Mouse (Mus musculus) midbrain, embryonic 13.5 days (tissue): ENCODE measurements around the gene Tlx1. TPM values are rescaled to one million over a fixed set of nuclear protein-coding genes. Genes with fewer than 3 reads are reported as not detected.

ENCODE experiments used
- ATAC-seq: fragments of 200-750 bp; cut with Nextera tagmentation; 2 replicates; pipeline ENCODE4 v1.8.0; 2017; ENCODE audit warnings: mild to moderate bottlenecking, moderate TSS enrichment, moderate library complexity
- H3K27ac ChIP-seq: fragments of 300-500 bp; sonication (generic); 2 replicates; pipeline ENCODE4 v1.5.1; 2015; ENCODE audit warnings: inconsistent platforms, mild to moderate bottlenecking, moderate library complexity
- H3K27me3 ChIP-seq: fragments of 300-500 bp; sonication (generic); 2 replicates; pipeline ENCODE4 v1.6.1; 2015; ENCODE audit warnings: mild to moderate bottlenecking, inconsistent platforms
- H3K36me3 ChIP-seq: fragments of 300-500 bp; sonication (generic); 2 replicates; pipeline ENCODE4 v1.6.1; 2015; ENCODE audit warnings: mild to moderate bottlenecking, inconsistent platforms
- H3K4me1 ChIP-seq: fragments of 300-500 bp; sonication (generic); replicated peaks from 2 replicates; pipeline ENCODE4 v1.6.1; 2015; ENCODE audit warnings: inconsistent platforms
- H3K4me2 ChIP-seq: fragments of 300-500 bp; sonication (generic); replicated peaks from 2 replicates; pipeline ENCODE4 v1.6.1; 2015; ENCODE audit warnings: moderate library complexity, mild to moderate bottlenecking, inconsistent platforms
- H3K4me3 ChIP-seq: fragments of 300-500 bp; sonication (generic); replicated peaks from 2 replicates; pipeline ENCODE4 v1.5.1; 2015; ENCODE audit warnings: mild to moderate bottlenecking, inconsistent platforms
- H3K9ac ChIP-seq: fragments of 300-500 bp; sonication (generic); replicated peaks from 2 replicates; pipeline ENCODE4 v1.6.1; 2015; ENCODE audit warnings: mild to moderate bottlenecking, inconsistent platforms
- H3K9me3 ChIP-seq: fragments of 300-500 bp; sonication (generic); 2 replicates; pipeline ENCODE4 v1.6.1; 2016; ENCODE audit warnings: mild to moderate bottlenecking, inconsistent platforms
- WGBS: fragments of 180-500 bp; shearing (Covaris S2); methylation state at CpG from one replicate; pipeline ENCODE4 v1.1.7; 2015; 5-methylcytosine and 5-hydroxymethylcytosine counted together
- polyA plus RNA-seq: library from polyadenylated mRNA; unstranded; fragments of >200 nt; fragmentation: Nextera tagmentation; extraction: Ambion mirVana; gene quantifications from 2 replicates; pipeline ENCODE4 v1.2.1, GENCODE M21; 2015

Gene Tlx1
- polyA plus RNA-seq, 1 experiment from 2014 or later, result 0.07 TPM

GRCm38 (mm10) chr19:45159991-45160390 is 9.5 kb downstream of the Tlx1 start:
- WGBS, result 2% methylated on average over 5 of the region's 5 CpGs
- Histone ChIP-seq H3K36me3 (no peaks in the 10 kb centered on the region), H3K9me3 (no peaks in the 10 kb centered on the region), H3K4me1 (no peaks in the 10 kb centered on the region), H3K27ac (no peak overlapping the region), H3K4me2 (no peak overlapping the region), H3K4me3 (no peak overlapping the region), H3K9ac (no peak overlapping the region), H3K27me3 (peaks cover 100% of the 10 kb centered on the region)
- no peak for ATAC-seq

- Histone ChIP-seq H3K27me3 (peaks cover 100% of the 10 kb centered on the region), H3K4me2 (no peak overlapping the region), H3K27ac (no peak overlapping the region), H3K36me3 (no peaks in the 10 kb centered on the region), H3K9me3 (no peaks in the 10 kb centered on the region), H3K4me1 (no peaks in the 10 kb centered on the region), H3K9ac (no peak overlapping the region), H3K4me3 (no peak overlapping the region)
- 0% methylated on average over 5 of the region's 5 CpGs for WGBS
- 0 out of 2 replicates have a peak, but pooled peaks have one; percentile 34 for ATAC-seq
Observed at GRCm38 (mm10) chr19:45160523-45160922, 10.0 kb downstream of the Tlx1 start.

GRCm38 (mm10) chr19:45161093-45161492 is 10.6 kb downstream of the Tlx1 start:
- no peak for ATAC-seq
- Histone ChIP-seq H3K9ac (no peak overlapping the region), H3K4me2 (no peak overlapping the region), H3K27ac (no peak overlapping the region), H3K4me3 (no peak overlapping the region), H3K4me1 (no peaks in the 10 kb centered on the region), H3K36me3 (no peaks in the 10 kb centered on the region), H3K9me3 (no peaks in the 10 kb centered on the region), H3K27me3 (peaks cover 98% of the 10 kb centered on the region)
- WGBS, result 2% methylated on average over 12 of the region's 12 CpGs

GRCm38 (mm10) chr19:45162181-45162580 is 11.7 kb downstream of the Tlx1 start:
- peaks cover 98% of the 10 kb centered on the region for H3K27me3 ChIP-seq
- H3K27ac ChIP-seq, result no peak overlapping the region
- ATAC-seq, result no peak
- 48% methylated on average over 7 of the region's 7 CpGs for WGBS
- H3K4me2 ChIP-seq, result no peak overlapping the region
- H3K9me3 ChIP-seq, result no peaks in the 10 kb centered on the region
- H3K4me1 ChIP-seq, result no peaks in the 10 kb centered on the region
- H3K4me3 ChIP-seq, result no peak overlapping the region
- H3K36me3 ChIP-seq, result no peaks in the 10 kb centered on the region
- H3K9ac ChIP-seq, result no peak overlapping the region

- Histone ChIP-seq H3K9ac (no peak overlapping the region), H3K4me1 (no peaks in the 10 kb centered on the region), H3K4me2 (no peak overlapping the region), H3K36me3 (no peaks in the 10 kb centered on the region), H3K27me3 (peaks cover 98% of the 10 kb centered on the region), H3K27ac (no peak overlapping the region), H3K9me3 (no peaks in the 10 kb centered on the region), H3K4me3 (no peak overlapping the region)
- ATAC-seq, result no peak
- 5% methylated on average over 12 of the region's 12 CpGs for WGBS
Observed at GRCm38 (mm10) chr19:45162871-45163270, 12.4 kb downstream of the Tlx1 start.

- WGBS, result 79% methylated on average over 7 of the region's 7 CpGs
- no peak for ATAC-seq
- Histone ChIP-seq H3K9me3 (no peaks in the 10 kb centered on the region), H3K27ac (no peak overlapping the region), H3K4me1 (no peaks in the 10 kb centered on the region), H3K36me3 (no peaks in the 10 kb centered on the region), H3K27me3 (peaks cover 71% of the 10 kb centered on the region), H3K4me2 (no peak overlapping the region), H3K9ac (no peak overlapping the region), H3K4me3 (no peak overlapping the region)
Observed at GRCm38 (mm10) chr19:45170451-45170850, 20.0 kb downstream of the Tlx1 start.

GRCm38 (mm10) chr19:45174803-45175202 is 24.3 kb downstream of the Tlx1 start:
- 0 out of 2 replicates have a peak, but pooled peaks cover 4% of the 10 kb centered on the region for H3K4me1 ChIP-seq

GRCm38 (mm10) chr19:45176269-45176668 is 25.8 kb downstream of the Tlx1 start:
- Histone ChIP-seq H3K4me3 (no peak overlapping the region), H3K9me3 (no peaks in the 10 kb centered on the region), H3K4me2 (no peak overlapping the region), H3K36me3 (no peaks in the 10 kb centered on the region), H3K4me1 (0 out of 2 replicates have a peak, but pooled peaks cover 4% of the 10 kb centered on the region), H3K27ac (no peak overlapping the region), H3K9ac (no peak overlapping the region), H3K27me3 (peaks cover 42% of the 10 kb centered on the region)
- 81% methylated on average over 8 of the region's 8 CpGs for WGBS
- ATAC-seq, result no peak

More at GRCm38 (mm10) chr19:45174803-45175202, 24.3 kb downstream of the Tlx1 start:
- H3K27me3 ChIP-seq, result peaks cover 50% of the 10 kb centered on the region
- WGBS, result 61% methylated on average over 7 of the region's 7 CpGs
- no peaks in the 10 kb centered on the region for H3K9me3 ChIP-seq
- H3K9ac ChIP-seq, result no peak overlapping the region
- H3K27ac ChIP-seq, result no peak overlapping the region
- no peak overlapping the region for H3K4me2 ChIP-seq
- H3K36me3 ChIP-seq, result no peaks in the 10 kb centered on the region
- H3K4me3 ChIP-seq, result no peak overlapping the region
- ATAC-seq, result no peak

GRCm38 (mm10) chr19:45177004-45177737 is 26.7 kb downstream of the Tlx1 start:
- Histone ChIP-seq H3K9ac (no peak overlapping the region; the same call in 1 of the 2 replicates), H3K4me2 (peak overlapping the region; percentile 39), H3K27ac (no peak overlapping the region), H3K36me3 (no peaks in the 10 kb centered on the region), H3K9me3 (no peaks in the 10 kb centered on the region), H3K4me1 (0 out of 2 replicates have a peak, but pooled peaks cover 4% of the 10 kb centered on the region), H3K27me3 (peaks cover 33% of the 10 kb centered on the region), H3K4me3 (peak overlapping the region; percentile 13; the same call in 1 of the 2 replicates)
- 23% methylated on average over 26 of the region's 26 CpGs for WGBS
- peak; percentile 80 for ATAC-seq

- H3K4me3 ChIP-seq, result no peak overlapping the region
- 78% methylated on average over 4 of the region's 4 CpGs for WGBS
- no peak overlapping the region for H3K9ac ChIP-seq
- no peaks in the 10 kb centered on the region for H3K36me3 ChIP-seq
- H3K4me1 ChIP-seq, result 0 out of 2 replicates have a peak, but pooled peaks cover 4% of the 10 kb centered on the region
- no peak overlapping the region for H3K27ac ChIP-seq
- no peaks in the 10 kb centered on the region for H3K9me3 ChIP-seq
- H3K27me3 ChIP-seq, result peaks cover 17% of the 10 kb centered on the region; the same call in 1 of the 2 replicates
- no peak for ATAC-seq
- H3K4me2 ChIP-seq, result no peak overlapping the region
Observed at GRCm38 (mm10) chr19:45179451-45179850, 29.0 kb downstream of the Tlx1 start.

- no peak overlapping the region for H3K4me3 ChIP-seq
- H3K9me3 ChIP-seq, result no peaks in the 10 kb centered on the region
- H3K36me3 ChIP-seq, result no peaks in the 10 kb centered on the region
- peaks cover 12% of the 10 kb centered on the region; the same call in 1 of the 2 replicates for H3K27me3 ChIP-seq
- no peak overlapping the region for H3K27ac ChIP-seq
- no peak overlapping the region for H3K9ac ChIP-seq
- 0 out of 2 replicates have a peak, but pooled peaks cover 4% of the 10 kb centered on the region for H3K4me1 ChIP-seq
- WGBS, result 93% methylated on average over 5 of the region's 5 CpGs
- no peak overlapping the region for H3K4me2 ChIP-seq
- ATAC-seq, result no peak
Observed at GRCm38 (mm10) chr19:45180447-45180846, 30.0 kb downstream of the Tlx1 start.

- H3K36me3 ChIP-seq, result no peaks in the 10 kb centered on the region
- no peak overlapping the region for H3K9ac ChIP-seq
- H3K27ac ChIP-seq, result no peak overlapping the region
- no peak overlapping the region for H3K4me2 ChIP-seq
- peaks cover 9% of the 10 kb centered on the region for H3K9me3 ChIP-seq
- 47% methylated on average over 4 of the region's 4 CpGs for WGBS
- H3K27me3 ChIP-seq, result peaks cover 3% of the 10 kb centered on the region; the same call in 1 of the 2 replicates
- no peak overlapping the region for H3K4me3 ChIP-seq
- no peaks in the 10 kb centered on the region for H3K4me1 ChIP-seq
- ATAC-seq, result no peak
Observed at GRCm38 (mm10) chr19:45194651-45195050, 44.2 kb downstream of the Tlx1 start.
